Mouse (Mus musculus): Measurements from ENCODE around the gene Traf7.

DNA sequence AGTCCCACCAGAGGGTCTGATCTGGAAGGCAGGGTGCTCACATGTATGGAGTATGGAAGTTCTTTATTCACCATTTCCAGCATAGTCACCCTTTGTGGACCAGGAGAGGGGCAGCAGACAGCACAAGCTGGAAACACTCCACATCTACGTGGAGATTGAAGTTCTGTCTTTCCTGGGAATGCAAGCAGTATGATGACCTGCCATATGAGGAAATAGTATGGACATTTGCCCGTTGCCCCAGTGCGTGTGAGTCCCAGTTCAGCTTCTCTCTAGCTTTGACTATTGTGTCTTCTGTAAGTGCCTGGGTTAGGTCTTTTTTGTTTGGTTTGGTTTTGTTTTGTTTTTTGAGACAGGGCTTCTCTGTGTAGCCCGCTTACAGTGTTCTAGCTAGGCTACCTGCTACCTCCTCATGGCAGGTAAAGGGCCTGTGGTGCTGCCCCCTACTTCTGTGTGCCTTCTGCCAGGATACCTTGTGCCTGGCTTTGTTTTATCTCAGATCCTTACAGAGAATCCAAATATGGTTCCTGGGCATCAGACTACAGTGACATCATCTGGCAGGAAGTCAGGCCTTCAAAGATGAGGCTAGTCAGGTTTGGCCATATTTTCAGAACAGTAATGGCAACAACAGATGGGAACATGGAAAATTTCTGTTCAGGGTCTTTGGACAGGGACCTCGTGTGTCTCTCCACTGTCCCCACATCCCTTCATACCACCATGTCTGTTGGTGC is 32.7 kb upstream of the Traf7 start:
- no peak for TF ChIP-seq POLR2A (IDR thresholded peaks at IDR 0.05; ENCODE audit: insufficient read length, low read depth)
- TF ChIP-seq USF1 (IDR thresholded peaks at IDR 0.05; ENCODE audit: low read depth), result no peak
- TF ChIP-seq MYOD1 (IDR thresholded peaks at IDR 0.05; ENCODE audit: control insufficient read depth in 1 of 3, insufficient read length in 2 of 3, low read depth in 2 of 3), result no peak
- no peak for TF ChIP-seq POLR2AphosphoS2 (IDR thresholded peaks at IDR 0.05; ENCODE audit: insufficient read length, low read depth)

Measured in myocyte (in vitro differentiated cells).